Mouse (Mus musculus) brain, adult 2 months (tissue): Measurements from ENCODE around the gene Fbxo7.

Experiments
- DNase-seq: peaks from one replicate; pipeline ENCODE4 v3.0.0; 2011; ENCODE audit warnings: low read depth, low spot score

The Fbxo7 gene

GRCm38 (mm10) chr10:86034007-86034728, 12.4 kb downstream of the Fbxo7 start:
- DNase-seq = no peak

GRCm38 (mm10) chr10:86043651-86044050, 21.9 kb downstream of the Fbxo7 start:
- DNase-seq = peak; percentile 67

- no peak for DNase-seq
Measured at GRCm38 (mm10) chr10:86044066-86044465, 22.3 kb downstream of the Fbxo7 start.

GRCm38 (mm10) chr10:86046371-86046770, 24.6 kb downstream of the Fbxo7 start:
- DNase-seq = no peak

- DNase-seq = no peak
Measured at GRCm38 (mm10) chr10:86047786-86048185, 26.0 kb downstream of the Fbxo7 start.

GRCm38 (mm10) chr10:86050522-86050921, 28.8 kb downstream of the Fbxo7 start:
- DNase-seq = peak; percentile 49

GRCm38 (mm10) chr10:86052818-86053522, 31.2 kb downstream of the Fbxo7 start:
- DNase-seq = no peak

- no peak for DNase-seq
Measured at GRCm38 (mm10) chr10:86056297-86056903, 34.6 kb downstream of the Fbxo7 start.

GRCm38 (mm10) chr10:86057286-86057685, 35.5 kb downstream of the Fbxo7 start:
- no peak for DNase-seq

GRCm38 (mm10) chr10:86057712-86058111, 35.9 kb downstream of the Fbxo7 start:
- no peak for DNase-seq

- peak; percentile 43 for DNase-seq
Measured at GRCm38 (mm10) chr10:86060267-86060666, 38.5 kb downstream of the Fbxo7 start.

GRCm38 (mm10) chr10:86062261-86063017, 40.7 kb downstream of the Fbxo7 start:
- peak; percentile 86 for DNase-seq

GRCm38 (mm10) chr10:86063018-86063384, 41.2 kb downstream of the Fbxo7 start:
- no peak for DNase-seq

- DNase-seq = peak; percentile 92
Measured at GRCm38 (mm10) chr10:86064937-86065336, 43.2 kb downstream of the Fbxo7 start.

- DNase-seq = no peak
Measured at GRCm38 (mm10) chr10:86065661-86066060, 43.9 kb downstream of the Fbxo7 start.

- DNase-seq = no peak
Measured at GRCm38 (mm10) chr10:86066651-86067050, 44.9 kb downstream of the Fbxo7 start.

GRCm38 (mm10) chr10:86067911-86068310, 46.1 kb downstream of the Fbxo7 start:
- DNase-seq = no peak

- peak; percentile 57 for DNase-seq
Measured at GRCm38 (mm10) chr10:86069341-86069740, 47.6 kb downstream of the Fbxo7 start.

GRCm38 (mm10) chr10:86070751-86071150, 49.0 kb downstream of the Fbxo7 start:
- no peak for DNase-seq

- no peak for DNase-seq
Measured at GRCm38 (mm10) chr10:86074134-86074533, 52.4 kb downstream of the Fbxo7 start.

GRCm38 (mm10) chr10:86074971-86075711, 53.4 kb downstream of the Fbxo7 start:
- DNase-seq = peak; percentile 37
